Mouse (Mus musculus) C2C12 (cell line): ENCODE results near the gene Fam122b.

Experiments
- CEBPB ChIP-seq: IDR thresholded peaks from one replicate; pipeline ENCODE4 v1.6.1; 2011; ENCODE audit warnings: low read depth, mild to moderate bottlenecking, control low read depth, moderate library complexity
- CTCF ChIP-seq: IDR thresholded peaks from one replicate; pipeline ENCODE4 v1.5.1; 2011; ENCODE audit not compliant: control insufficient read depth, insufficient read depth, insufficient read length
- FOSL1 ChIP-seq: IDR thresholded peaks from one replicate; pipeline ENCODE4 v1.8.0; 2011; ENCODE audit warnings: mild to moderate bottlenecking, low read length; ENCODE audit not compliant: poor library complexity, insufficient read depth, severe bottlenecking
- MYOD1 ChIP-seq: IDR thresholded peaks from one replicate; pipeline ENCODE4 v1.6.1; 2011; ENCODE audit warnings: low read depth; ENCODE audit not compliant: control insufficient read depth, insufficient read length
- MYOG ChIP-seq: IDR thresholded peaks from one replicate; pipeline ENCODE4 v1.6.1; 2011; ENCODE audit not compliant: control insufficient read depth, insufficient read length; ENCODE audit errors: extremely low read depth
- USF1 ChIP-seq: IDR thresholded peaks from one replicate; pipeline ENCODE4 v1.6.1; 2011; ENCODE audit warnings: low read depth, mild to moderate bottlenecking, control low read depth, moderate library complexity

DNA sequence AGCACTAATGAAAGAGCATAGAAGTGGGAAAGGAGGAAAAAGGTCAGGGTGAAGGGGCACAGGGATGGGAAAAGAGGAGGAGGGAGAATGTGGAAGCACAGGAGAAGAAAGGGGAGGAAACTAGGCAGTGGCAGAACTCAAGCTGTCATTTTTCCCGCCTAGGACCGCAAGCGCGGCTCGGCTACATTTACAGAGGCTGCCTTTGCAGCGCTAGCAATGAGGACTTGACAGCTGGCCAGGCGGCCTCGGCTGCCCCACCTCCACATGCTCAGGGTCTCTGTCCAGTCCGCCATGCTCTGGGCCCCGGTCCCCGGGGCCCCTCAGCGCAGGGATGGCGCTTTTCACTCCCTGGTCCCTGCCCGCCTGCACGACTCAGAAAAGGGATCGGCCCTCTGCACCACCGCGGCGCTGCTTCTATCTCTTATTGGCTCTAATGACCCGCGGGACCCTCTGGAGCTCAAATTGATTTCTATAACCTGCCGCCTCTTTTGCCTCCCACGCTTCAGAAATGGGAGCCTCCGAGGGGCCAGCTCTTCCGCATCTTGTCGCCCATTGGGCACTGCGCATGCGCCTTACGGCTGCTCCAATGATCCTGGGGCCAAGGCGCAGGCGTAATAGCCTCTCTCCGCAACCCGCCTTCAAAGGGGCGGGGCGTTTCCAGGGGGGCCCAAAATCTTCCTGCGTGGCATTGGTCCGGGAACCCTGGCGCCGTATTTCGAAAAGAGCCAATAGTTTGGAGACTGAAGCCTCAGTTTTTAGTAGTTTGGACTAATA lies at the start of gene Fam122b:
- TF ChIP-seq CTCF (no peak), CEBPB (no peak), USF1 (no peak), FOSL1 (no peak), MYOG (no peak), MYOD1 (no peak)
